Mouse (Mus musculus) liver, embryonic 14.5 days (tissue): ENCODE results near the gene Eps8l2.

ENCODE experiments used
- CTCF ChIP-seq: IDR thresholded peaks from 2 replicates; pipeline ENCODE4 v1.5.1; 2016; ENCODE audit warnings: antibody characterized with exemption, low read depth, control low read depth
- EP300 ChIP-seq: IDR thresholded peaks from 2 replicates; pipeline ENCODE4 v1.6.1; 2016; ENCODE audit warnings: antibody characterized with exemption, low read depth

DNA sequence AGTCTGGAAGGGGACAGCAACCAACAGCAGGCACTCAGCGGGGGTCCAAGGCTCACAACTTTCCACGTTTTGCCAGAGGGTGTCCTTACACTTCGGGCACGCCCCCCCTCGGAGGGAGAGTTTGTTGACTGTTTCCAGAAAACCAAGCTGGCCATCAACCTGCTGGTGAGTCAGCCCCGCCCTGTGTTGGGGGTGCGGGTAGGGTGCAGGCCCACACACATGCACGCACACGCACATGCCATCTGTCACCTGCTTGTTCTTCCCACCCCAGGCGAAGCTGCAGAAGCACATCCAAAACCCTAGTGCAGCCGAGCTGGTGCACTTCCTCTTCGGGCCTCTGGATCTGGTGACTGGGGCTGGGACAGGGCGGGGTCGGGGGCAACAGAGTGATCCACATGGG is 18.3 kb downstream of the Eps8l2 start:
- TF ChIP-seq CTCF = no peak
- no peak for TF ChIP-seq EP300
